Mouse (Mus musculus): ENCODE measurements around the gene Gimd1. TPM values are rescaled to one million over a fixed set of nuclear protein-coding genes. Genes with fewer than 3 reads are reported as not detected.

Gene Gimd1
- not detected in 2 replicates for polyA plus RNA-seq (2012; rRNA removed)
- not detected in 2 replicates for polyA plus RNA-seq (2014; fragmentation: Nextera tagmentation; extraction: Ambion mirVana)

GRCm38 (mm10) chr3:132629601-132630239 is at the start of gene Gimd1:
Gene Gimd1 (plus strand): TSS chr3:132629820.
- ATAC-seq (ENCODE audit: low FRiP score, low read depth) = no peak
- Histone ChIP-seq H3K36me3 (ENCODE audit: control insufficient read depth, insufficient read depth, low read length) (no peaks in the 10 kb centered on the region), H3K27ac (replicated peaks; ENCODE audit: low read depth, low read length) (no peak within 1 kb of the TSS), H3K9me3 (ENCODE audit: control insufficient read depth, low read length) (no peaks in the 10 kb centered on the region), H3K4me3 (replicated peaks; ENCODE audit: low read length) (no peak within 1 kb of the TSS), H3K4me2 (replicated peaks; ENCODE audit: low read depth, low read length, severe bottlenecking) (no peak within 1 kb of the TSS), H3K9ac (ENCODE audit: low read depth, low read length, severe bottlenecking) (no peak within 1 kb of the TSS), H3K27me3 (ENCODE audit: control insufficient read depth, insufficient read depth, low read length) (no peaks in the 10 kb centered on the region), H3K4me1 (ENCODE audit: control insufficient read depth, insufficient read depth, low read length) (no peaks in the 10 kb centered on the region)
- 91% methylated on average over 11 of the region's 11 CpGs for WGBS
- TF ChIP-seq POLR2A (IDR thresholded peaks at IDR 0.05; ENCODE audit: borderline replicate concordance, extremely low read depth, insufficient read depth, insufficient read length) = no peak
- no peak for DNase-seq (ENCODE audit: low spot score)

GRCm38 (mm10) chr3:132581198-132581597 is 48.4 kb upstream of the Gimd1 start:
- H3K4me3 ChIP-seq (replicated peaks; ENCODE audit: low read length) = no peak overlapping the region
- H3K9me3 ChIP-seq (ENCODE audit: control insufficient read depth, low read length) = no peaks in the 10 kb centered on the region
- no peaks in the 10 kb centered on the region for H3K27me3 ChIP-seq (ENCODE audit: control insufficient read depth, insufficient read depth, low read length)
- no peaks in the 10 kb centered on the region for H3K36me3 ChIP-seq (ENCODE audit: control insufficient read depth, insufficient read depth, low read length)
- ATAC-seq (ENCODE audit: low FRiP score, low read depth) (no peak), DNase-seq (ENCODE audit: low spot score) (no peak)
- H3K4me2 ChIP-seq (replicated peaks; ENCODE audit: low read depth, low read length, severe bottlenecking) = no peak overlapping the region
- 72% methylated on average over 3 of the region's 3 CpGs for WGBS
- H3K4me1 ChIP-seq (ENCODE audit: control insufficient read depth, insufficient read depth, low read length) = peaks cover 4% of the 10 kb centered on the region; the same call in 1 of the 2 replicates
- no peak for TF ChIP-seq POLR2A (IDR thresholded peaks at IDR 0.05; ENCODE audit: borderline replicate concordance, extremely low read depth, insufficient read depth, insufficient read length)
- no peak overlapping the region for H3K9ac ChIP-seq (ENCODE audit: low read depth, low read length, severe bottlenecking)
- no peak overlapping the region for H3K27ac ChIP-seq (replicated peaks; ENCODE audit: low read depth, low read length)

GRCm38 (mm10) chr3:132582339-132582738 is 47.3 kb upstream of the Gimd1 start:
- H3K36me3 ChIP-seq (ENCODE audit: control insufficient read depth, insufficient read depth, low read length) = no peaks in the 10 kb centered on the region
- no peaks in the 10 kb centered on the region for H3K9me3 ChIP-seq (ENCODE audit: control insufficient read depth, low read length)
- ATAC-seq (ENCODE audit: low FRiP score, low read depth) (peak; percentile 34; the same call in 1 of the 2 replicates), DNase-seq (ENCODE audit: low spot score) (peak; percentile 40)
- no peak for TF ChIP-seq POLR2A (IDR thresholded peaks at IDR 0.05; ENCODE audit: borderline replicate concordance, extremely low read depth, insufficient read depth, insufficient read length)
- H3K4me2 ChIP-seq (replicated peaks; ENCODE audit: low read depth, low read length, severe bottlenecking) = no peak overlapping the region
- H3K4me1 ChIP-seq (ENCODE audit: control insufficient read depth, insufficient read depth, low read length) = peaks cover 4% of the 10 kb centered on the region; the same call in 1 of the 2 replicates
- WGBS = 32% methylated on average over 4 of the region's 4 CpGs
- H3K9ac ChIP-seq (ENCODE audit: low read depth, low read length, severe bottlenecking) = no peak overlapping the region
- H3K27me3 ChIP-seq (ENCODE audit: control insufficient read depth, insufficient read depth, low read length) = no peaks in the 10 kb centered on the region
- no peak overlapping the region for H3K27ac ChIP-seq (replicated peaks; ENCODE audit: low read depth, low read length)
- no peak overlapping the region for H3K4me3 ChIP-seq (replicated peaks; ENCODE audit: low read length)

GRCm38 (mm10) chr3:132585122-132585972 is 44.3 kb upstream of the Gimd1 start:
- no peak for TF ChIP-seq POLR2A (IDR thresholded peaks at IDR 0.05; ENCODE audit: borderline replicate concordance, extremely low read depth, insufficient read depth, insufficient read length)
- Histone ChIP-seq H3K36me3 (ENCODE audit: control insufficient read depth, insufficient read depth, low read length) (no peaks in the 10 kb centered on the region), H3K9me3 (ENCODE audit: control insufficient read depth, low read length) (no peaks in the 10 kb centered on the region), H3K4me1 (ENCODE audit: control insufficient read depth, insufficient read depth, low read length) (peaks cover 4% of the 10 kb centered on the region; the same call in 1 of the 2 replicates), H3K27me3 (ENCODE audit: control insufficient read depth, insufficient read depth, low read length) (no peaks in the 10 kb centered on the region), H3K4me2 (replicated peaks; ENCODE audit: low read depth, low read length, severe bottlenecking) (no peak overlapping the region), H3K4me3 (replicated peaks; ENCODE audit: low read length) (no peak overlapping the region), H3K27ac (replicated peaks; ENCODE audit: low read depth, low read length) (no peak overlapping the region), H3K9ac (ENCODE audit: low read depth, low read length, severe bottlenecking) (no peak overlapping the region)
- DNase-seq (ENCODE audit: low spot score) = no peak
- ATAC-seq (ENCODE audit: low FRiP score, low read depth) = no peak
- 61% methylated on average over 8 of the region's 8 CpGs for WGBS

- TF ChIP-seq POLR2A (IDR thresholded peaks at IDR 0.05; ENCODE audit: borderline replicate concordance, extremely low read depth, insufficient read depth, insufficient read length) = no peak
- no peak for ATAC-seq (ENCODE audit: low FRiP score, low read depth)
These were observed 41.5 kb upstream of the Gimd1 start for GRCm38 (mm10) chr3:132588146-132588545.

More at GRCm38 (mm10) chr3:132588146-132588545, 41.5 kb upstream of the Gimd1 start:
- no peak for DNase-seq (ENCODE audit: low spot score)
- WGBS = 46% methylated on average over 1 of the region's 1 CpGs
- no peaks in the 10 kb centered on the region for H3K9me3 ChIP-seq (ENCODE audit: control insufficient read depth, low read length)
- no peak overlapping the region for H3K4me2 ChIP-seq (replicated peaks; ENCODE audit: low read depth, low read length, severe bottlenecking)
- H3K4me1 ChIP-seq (ENCODE audit: control insufficient read depth, insufficient read depth, low read length) = no peaks in the 10 kb centered on the region
- H3K4me3 ChIP-seq (replicated peaks; ENCODE audit: low read length) = no peak overlapping the region
- H3K27me3 ChIP-seq (ENCODE audit: control insufficient read depth, insufficient read depth, low read length) = no peaks in the 10 kb centered on the region
- no peak overlapping the region for H3K9ac ChIP-seq (ENCODE audit: low read depth, low read length, severe bottlenecking)
- H3K27ac ChIP-seq (replicated peaks; ENCODE audit: low read depth, low read length) = no peak overlapping the region
- no peaks in the 10 kb centered on the region for H3K36me3 ChIP-seq (ENCODE audit: control insufficient read depth, insufficient read depth, low read length)
